Mouse (Mus musculus): ENCODE results near the gene Olfr1512. TPM values are rescaled to one million over a fixed set of nuclear protein-coding genes. Genes with fewer than 3 reads are reported as not detected.
A peak's percentile ranks its signal among the peaks of the same experiment; 100 is the strongest.

Olfr1512 gene
- total and polyA plus RNA-seq, 2 experiments from 2014 or later = not detected

GRCm38 (mm10) chr14:52327910-52328812 is 50.8 kb downstream of the Olfr1512 start, which contains the start of gene Sall2:
TSS of gene Sall2 (minus strand) at chr14:52328762.
- no peak for TF ChIP-seq CTCF (IDR thresholded peaks at IDR 0.05)
- no peaks in the 10 kb centered on the region for H3K27me3 ChIP-seq (ENCODE audit: insufficient read depth, low read length)
- H3K9ac ChIP-seq (replicated peaks; ENCODE audit: low read length, poor library complexity, severe bottlenecking) = peak within 1 kb of the TSS; percentile 59
- no peaks in the 10 kb centered on the region for H3K36me3 ChIP-seq (ENCODE audit: insufficient read depth, low read length)
- peak within 1 kb of the TSS; percentile 40 for H3K27ac ChIP-seq (ENCODE audit: low read depth, low read length)
- peak within 1 kb of the TSS; percentile 42 for H3K4me3 ChIP-seq (ENCODE audit: low read depth, low read length)
- H3K9me3 ChIP-seq (ENCODE audit: low read length) = no peaks in the 10 kb centered on the region
- DNase-seq (ENCODE audit: low spot score) (peak; percentile 26), ATAC-seq (ENCODE audit: low FRiP score) (peak; percentile 69)
- H3K4me2 ChIP-seq (ENCODE audit: low read depth, low read length, poor library complexity, severe bottlenecking) = peak within 1 kb of the TSS; percentile 94
- H3K4me1 ChIP-seq (ENCODE audit: insufficient read depth, low read length) = no peaks in the 10 kb centered on the region; the same call in 1 of the 2 replicates
- WGBS = 1% methylated on average over 25 of the region's 26 CpGs

- TF ChIP-seq CTCF (IDR thresholded peaks at IDR 0.05) = no peak
- Histone ChIP-seq H3K4me2 (ENCODE audit: low read depth, low read length, poor library complexity, severe bottlenecking) (peak overlapping the region; percentile 94), H3K27ac (ENCODE audit: low read depth, low read length) (peak overlapping the region; percentile 40), H3K4me1 (ENCODE audit: insufficient read depth, low read length) (no peaks in the 10 kb centered on the region; the same call in 1 of the 2 replicates), H3K9ac (replicated peaks; ENCODE audit: low read length, poor library complexity, severe bottlenecking) (peak overlapping the region; percentile 59), H3K9me3 (ENCODE audit: low read length) (no peaks in the 10 kb centered on the region), H3K27me3 (ENCODE audit: insufficient read depth, low read length) (no peaks in the 10 kb centered on the region), H3K4me3 (ENCODE audit: low read depth, low read length) (peak overlapping the region; percentile 42), H3K36me3 (ENCODE audit: insufficient read depth, low read length) (no peaks in the 10 kb centered on the region)
- ATAC-seq (ENCODE audit: low FRiP score) (peak; percentile 63), DNase-seq (ENCODE audit: low spot score) (peak; percentile 73)
- WGBS = under 1% methylated on average over 14 of the region's 14 CpGs
Measured at GRCm38 (mm10) chr14:52327375-52327901, 51.5 kb downstream of the Olfr1512 start.

- DNase-seq (ENCODE audit: low spot score) = peak; percentile 36
Measured at GRCm38 (mm10) chr14:52325890-52326289, 53.1 kb downstream of the Olfr1512 start.

More at GRCm38 (mm10) chr14:52325890-52326289, 53.1 kb downstream of the Olfr1512 start:
- 6% methylated on average over 4 of the region's 4 CpGs for WGBS
- Histone ChIP-seq H3K27me3 (ENCODE audit: insufficient read depth, low read length) (no peaks in the 10 kb centered on the region), H3K36me3 (ENCODE audit: insufficient read depth, low read length) (no peaks in the 10 kb centered on the region), H3K9ac (replicated peaks; ENCODE audit: low read length, poor library complexity, severe bottlenecking) (no peak overlapping the region), H3K4me3 (ENCODE audit: low read depth, low read length) (peak overlapping the region; percentile 0; the same call in 1 of the 2 replicates), H3K27ac (ENCODE audit: low read depth, low read length) (no peak overlapping the region), H3K9me3 (ENCODE audit: low read length) (no peaks in the 10 kb centered on the region), H3K4me2 (ENCODE audit: low read depth, low read length, poor library complexity, severe bottlenecking) (peak overlapping the region; percentile 94), H3K4me1 (ENCODE audit: insufficient read depth, low read length) (no peaks in the 10 kb centered on the region; the same call in 1 of the 2 replicates)
- TF ChIP-seq CTCF (IDR thresholded peaks at IDR 0.05) = peak; percentile 58
- ATAC-seq (ENCODE audit: low FRiP score) = no peak

Other genes with a start within 250 kb of the Olfr1512 start
- 32.3 and 42.1 TPM in 2 replicates for gene Supt16, start 181.8 kb downstream of the Olfr1512 start, total RNA-seq (2014; rRNA removed)
- gene Supt16, start 181.8 kb downstream of the Olfr1512 start, polyA plus RNA-seq (2015; fragmentation: Nextera tagmentation; extraction: Ambion mirVana) = 35.4 and 36.9 TPM in 2 replicates
- 109 and 128 TPM in 2 replicates for gene Chd8, start 121.4 kb downstream of the Olfr1512 start, total RNA-seq (2014; rRNA removed)
- 27.9 and 31.9 TPM in 2 replicates for gene Chd8, start 121.4 kb downstream of the Olfr1512 start, polyA plus RNA-seq (2015; fragmentation: Nextera tagmentation; extraction: Ambion mirVana)
- gene Tox4, start 100.0 kb downstream of the Olfr1512 start, total RNA-seq (2014; rRNA removed) = 54.7 and 58.5 TPM in 2 replicates
- gene Tox4, start 100.0 kb downstream of the Olfr1512 start, polyA plus RNA-seq (2015; fragmentation: Nextera tagmentation; extraction: Ambion mirVana) = 44.9 and 47.7 TPM in 2 replicates
- 56.7 and 57.7 TPM in 2 replicates for gene Rab2b, start 99.6 kb downstream of the Olfr1512 start, total RNA-seq (2014; rRNA removed)
- gene Rab2b, start 99.6 kb downstream of the Olfr1512 start, polyA plus RNA-seq (2015; fragmentation: Nextera tagmentation; extraction: Ambion mirVana) = 48.2 and 57.6 TPM in 2 replicates
- 19.6 and 22.6 TPM in 2 replicates for gene Mettl3, start 74.0 kb downstream of the Olfr1512 start, total RNA-seq (2014; rRNA removed)
- 24.1 and 24.2 TPM in 2 replicates for gene Mettl3, start 74.0 kb downstream of the Olfr1512 start, polyA plus RNA-seq (2015; fragmentation: Nextera tagmentation; extraction: Ambion mirVana)
- gene Sall2, start 50.4 kb downstream of the Olfr1512 start, total RNA-seq (2014; rRNA removed) = 98.8 and 112 TPM in 2 replicates
- 37.8 and 39.0 TPM in 2 replicates for gene Sall2, start 50.4 kb downstream of the Olfr1512 start, polyA plus RNA-seq (2015; fragmentation: Nextera tagmentation; extraction: Ambion mirVana)
- gene Olfr1513, start 22.8 kb downstream of the Olfr1512 start, total RNA-seq (2014; rRNA removed) = not detected in 2 replicates
- not detected in 2 replicates for gene Olfr1513, start 22.8 kb downstream of the Olfr1512 start, polyA plus RNA-seq (2015; fragmentation: Nextera tagmentation; extraction: Ambion mirVana)
- gene Olfr1511, start 18.2 kb upstream of the Olfr1512 start, total RNA-seq (2014; rRNA removed) = not detected in 2 replicates
- 0.21 TPM in 1 of 2 replicates, not detected in the other for gene Olfr1511, start 18.2 kb upstream of the Olfr1512 start, polyA plus RNA-seq (2015; fragmentation: Nextera tagmentation; extraction: Ambion mirVana)
- not detected in 2 replicates for gene Olfr1510, start 35.2 kb upstream of the Olfr1512 start, total RNA-seq (2014; rRNA removed)
- gene Olfr1510, start 35.2 kb upstream of the Olfr1512 start, polyA plus RNA-seq (2015; fragmentation: Nextera tagmentation; extraction: Ambion mirVana) = not detected in 2 replicates
- not detected in 2 replicates for gene Olfr1509, start 63.8 kb upstream of the Olfr1512 start, total RNA-seq (2014; rRNA removed)
- gene Olfr1509, start 63.8 kb upstream of the Olfr1512 start, polyA plus RNA-seq (2015; fragmentation: Nextera tagmentation; extraction: Ambion mirVana) = not detected in 2 replicates
- gene Olfr1508, start 88.3 kb upstream of the Olfr1512 start, total RNA-seq (2014; rRNA removed) = 0.05 TPM in 1 of 2 replicates, not detected in the other
- gene Olfr1508, start 88.3 kb upstream of the Olfr1512 start, polyA plus RNA-seq (2015; fragmentation: Nextera tagmentation; extraction: Ambion mirVana) = not detected in 2 replicates
- gene Olfr1507, start 116.6 kb upstream of the Olfr1512 start, total RNA-seq (2014; rRNA removed) = not detected in 2 replicates
- gene Olfr1507, start 116.6 kb upstream of the Olfr1512 start, polyA plus RNA-seq (2015; fragmentation: Nextera tagmentation; extraction: Ambion mirVana) = not detected in 2 replicates